Comparison of ENCODE assay signal across 8 mouse cellular contexts in the genomic region with DNA sequence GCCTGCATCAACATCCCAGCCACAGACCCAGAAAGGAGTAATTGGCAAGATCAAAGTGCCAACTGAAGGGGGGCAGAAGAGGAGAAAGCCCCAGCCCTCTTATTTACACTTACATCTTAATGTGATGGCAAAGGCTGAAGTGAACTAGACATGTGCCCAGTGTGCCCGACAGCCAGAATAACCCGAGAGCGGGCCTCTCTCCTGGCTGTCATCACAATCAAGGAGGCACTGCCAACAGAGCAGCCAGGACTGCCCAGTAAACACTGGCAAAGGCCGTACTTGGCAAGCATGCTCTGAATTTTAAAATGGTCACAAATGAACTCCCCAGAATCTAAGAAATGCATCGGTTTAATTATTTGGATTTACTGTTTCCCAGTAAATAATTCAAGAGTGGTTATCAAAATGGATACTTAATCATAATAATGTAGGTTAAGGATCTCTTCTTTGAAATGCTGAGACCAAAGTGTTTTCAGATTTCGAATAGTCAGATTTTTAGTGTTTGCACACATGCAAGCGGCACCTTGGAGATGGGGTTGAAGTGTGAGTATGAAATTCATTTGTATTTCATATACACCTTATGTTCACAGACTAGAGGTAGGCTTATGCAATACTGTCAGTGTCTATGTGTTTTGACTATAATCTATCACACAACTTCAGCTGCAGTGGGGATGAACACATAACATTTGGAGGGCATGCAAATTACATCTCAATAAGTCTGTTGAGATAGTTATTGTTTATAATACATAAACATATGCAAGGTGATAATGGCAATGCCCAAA.
DNase-seq lines count a peak whose midpoint lies in the region; ATAC-seq lines count a peak whose summit lies in the region.

No protein-coding gene starts in this region.

- no peaks in the 10 kb centered on the region for H3K9me3 ChIP-seq in hindbrain, embryonic 13.5 days
- no peaks in the 10 kb centered on the region for H3K9me3 ChIP-seq in hindbrain, embryonic 11.5 days (ENCODE audit: control insufficient read depth, low read length)

- DNase-seq in hindbrain, embryonic 11.5 days (ENCODE audit: low spot score) = no peak
- peak; percentile 31 for DNase-seq in adrenal gland, postnatal 25 days
- peak; percentile 73 for DNase-seq in cerebellum, adult 9-11 months
- DNase-seq in layer of hippocampus, adult 8-10 months (ENCODE audit: low spot score in 2 of 2) = peak; percentile 39 to 49
- DNase-seq in thymus, postnatal 25 days = no peak
- no peak for DNase-seq in kidney, adult 8-10 months

- H3K4me1 ChIP-seq in hindbrain, embryonic 13.5 days (replicated peaks) = peaks cover 17% of the 10 kb centered on the region
- H3K4me1 ChIP-seq in hindbrain, embryonic 11.5 days (replicated peaks; ENCODE audit: control insufficient read depth, insufficient read depth, low read length) = no peaks in the 10 kb centered on the region

- H3K27me3 ChIP-seq in hindbrain, embryonic 13.5 days = no peaks in the 10 kb centered on the region
- H3K27me3 ChIP-seq in hindbrain, embryonic 11.5 days (ENCODE audit: control insufficient read depth, insufficient read depth, low read length) = no peaks in the 10 kb centered on the region

- H3K4me2 ChIP-seq in hindbrain, embryonic 13.5 days = no peak overlapping the region
- no peak overlapping the region for H3K4me2 ChIP-seq in hindbrain, embryonic 11.5 days (replicated peaks; ENCODE audit: low read depth, low read length)

- H3K36me3 ChIP-seq in hindbrain, embryonic 13.5 days = no peaks in the 10 kb centered on the region
- H3K36me3 ChIP-seq in hindbrain, embryonic 11.5 days (ENCODE audit: control insufficient read depth, insufficient read depth, low read length) = no peaks in the 10 kb centered on the region

- H3K9ac ChIP-seq in hindbrain, embryonic 13.5 days = no peak overlapping the region
- H3K9ac ChIP-seq in hindbrain, embryonic 11.5 days (ENCODE audit: low read depth, low read length) = no peak overlapping the region

- 67% methylated on average over 7 of the region's 7 CpGs for WGBS in hindbrain, embryonic 13.5 days
- 90% methylated on average over 7 of the region's 7 CpGs for WGBS in hindbrain, embryonic 11.5 days

- peak; percentile 68; the same call in 1 of the 2 replicates for ATAC-seq in hindbrain, embryonic 13.5 days (ENCODE audit: low FRiP score)
- ATAC-seq in hindbrain, embryonic 11.5 days (ENCODE audit: low FRiP score) = no peak
- no peak for ATAC-seq in activated CD4-positive, CD25-positive, alpha-beta regulatory T cell, adult 4 months

- H3K27ac ChIP-seq in hindbrain, embryonic 13.5 days = no peak overlapping the region
- no peak overlapping the region for H3K27ac ChIP-seq in hindbrain, embryonic 11.5 days (ENCODE audit: low read depth, low read length)

- no peak overlapping the region for H3K4me3 ChIP-seq in hindbrain, embryonic 13.5 days
- H3K4me3 ChIP-seq in hindbrain, embryonic 11.5 days (ENCODE audit: low read depth, low read length) = no peak overlapping the region

Comparison
In these comparisons a context has a peak if more than half of its experiments do, and no peak if none do; other contexts are left out.
1. DNase-seq: peak in adrenal gland, postnatal 25 days (single experiment), cerebellum, adult 9-11 months (single experiment) and layer of hippocampus, adult 8-10 months (2 of 2); none in hindbrain, embryonic 11.5 days (single experiment), thymus, postnatal 25 days (single experiment) and kidney, adult 8-10 months (0 of 2).